Mouse (Mus musculus) myocyte (in vitro differentiated cells): Measurements from ENCODE around the gene Ppid.

ENCODE experiments used
- MAX ChIP-seq: IDR thresholded peaks from one replicate; pipeline ENCODE4 v1.6.1; 2011; ENCODE audit warnings: low read depth, mild to moderate bottlenecking, control low read depth
- MYOD1 ChIP-seq, 3 experiments: IDR thresholded peaks; one replicate each; pipeline ENCODE4 v1.6.1; 2011; ENCODE audit warnings: control low read depth in 2 of 3, low read depth in 2 of 3, mild to moderate bottlenecking in 2 of 3, moderate library complexity in 1 of 3; ENCODE audit not compliant: insufficient read length in 2 of 3, control insufficient read depth in 1 of 3
- MYOG ChIP-seq, 3 experiments: IDR thresholded peaks; one replicate each; pipeline ENCODE4 v1.6.1; 2011; ENCODE audit warnings: control low read depth in 2 of 3, low read depth in 2 of 3, mild to moderate bottlenecking in 2 of 3; ENCODE audit not compliant: insufficient read length in 2 of 3, control insufficient read depth in 1 of 3, insufficient read depth in 1 of 3
- REST ChIP-seq: IDR thresholded peaks from one replicate; pipeline ENCODE4 v1.6.1; 2011; ENCODE audit warnings: mild to moderate bottlenecking, control low read depth, moderate library complexity; ENCODE audit not compliant: insufficient read depth, insufficient read length

GRCm38 (mm10) chr3:79595468-79595867, 4.3 kb downstream of the Ppid start:
- TF ChIP-seq MYOD1 (IDR thresholded peaks at IDR 0.05; ENCODE audit: control insufficient read depth in 1 of 3, insufficient read length in 2 of 3, low read depth in 2 of 3) (no peak), MAX (no peak), REST (no peak), MYOG (IDR thresholded peaks at IDR 0.05; ENCODE audit: control insufficient read depth in 1 of 3, insufficient read depth in 1 of 3, insufficient read length in 2 of 3, low read depth in 2 of 3) (no peak)
